Mouse (Mus musculus) stomach, postnatal 0 days (tissue): ENCODE results near the gene Tceanc2.

Experiments
- CTCF ChIP-seq: IDR thresholded peaks from 2 replicates; pipeline ENCODE4 v1.5.1; 2016; ENCODE audit warnings: antibody characterized with exemption, low read depth, mild to moderate bottlenecking, moderate library complexity
- EP300 ChIP-seq: optimal IDR thresholded peaks from 2 replicates; pipeline ENCODE3; 2016; ENCODE audit warnings: antibody characterized with exemption

- TF ChIP-seq CTCF, result no peak
- TF ChIP-seq EP300, result no peak
These were observed 76.7 kb downstream of the Tceanc2 start for GRCm38 (mm10) chr4:107102220-107102619.
